Mouse (Mus musculus) liver, embryonic 12.5 days (tissue): ENCODE results near the gene Sncb. TPM values are rescaled to one million over a fixed set of nuclear protein-coding genes. Genes with fewer than 3 reads are reported as not detected.

Source experiments
- ATAC-seq: fragments of 200-750 bp; cut with Nextera tagmentation; 2 replicates; pipeline ENCODE4 v1.8.0; 2017; ENCODE audit warnings: moderate number of reproducible peaks, mild to moderate bottlenecking, moderate library complexity
- H3K27ac ChIP-seq: fragments of 300-500 bp; sonication (generic); 2 replicates; pipeline ENCODE4 v1.5.1; 2016; ENCODE audit warnings: mild to moderate bottlenecking
- H3K27me3 ChIP-seq: fragments of 300-500 bp; sonication (generic); replicated peaks from 2 replicates; pipeline ENCODE4 v1.6.1; 2016; ENCODE audit warnings: mild to moderate bottlenecking, moderate library complexity
- H3K36me3 ChIP-seq: fragments of 300-500 bp; sonication (generic); 2 replicates; pipeline ENCODE4 v1.6.1; 2016; ENCODE audit warnings: mild to moderate bottlenecking, moderate library complexity
- H3K4me1 ChIP-seq: fragments of 300-500 bp; sonication (generic); 2 replicates; pipeline ENCODE4 v1.6.1; 2016
- H3K4me2 ChIP-seq: fragments of 300-500 bp; sonication (generic); 2 replicates; pipeline ENCODE4 v1.6.1; 2016; ENCODE audit warnings: mild to moderate bottlenecking, moderate library complexity
- H3K4me3 ChIP-seq: fragments of 300-500 bp; sonication (generic); 2 replicates; pipeline ENCODE4 v1.5.1; 2016; ENCODE audit warnings: mild to moderate bottlenecking, moderate library complexity
- H3K9ac ChIP-seq: fragments of 300-500 bp; sonication (generic); 2 replicates; pipeline ENCODE4 v1.6.1; 2016; ENCODE audit warnings: mild to moderate bottlenecking, moderate library complexity
- H3K9me3 ChIP-seq: fragments of 300-500 bp; sonication (generic); replicated peaks from 2 replicates; pipeline ENCODE4 v1.6.1; 2016; ENCODE audit warnings: mild to moderate bottlenecking, moderate library complexity
- WGBS: fragments of 180-500 bp; shearing (Covaris S2); methylation state at CpG from one replicate; pipeline ENCODE4 v1.1.7; 2016; ENCODE audit not compliant: insufficient replicate concordance; 5-methylcytosine and 5-hydroxymethylcytosine counted together
- polyA plus RNA-seq: library from polyadenylated mRNA; unstranded; fragments of >200 nt; fragmentation: Nextera tagmentation; extraction: Ambion mirVana; gene quantifications from 2 replicates; pipeline ENCODE4 v1.2.1, GENCODE M21; 2016

Sncb gene
- polyA plus RNA-seq, 1 experiment from 2014 or later, result not detected

- H3K9me3 ChIP-seq, result no peaks in the 10 kb centered on the region
- ATAC-seq, result no peak
These were observed 12.7 kb downstream of the Sncb start for GRCm38 (mm10) chr13:54753733-54754132.

GRCm38 (mm10) chr13:54752656-54753055 is 13.7 kb downstream of the Sncb start:
- ATAC-seq, result no peak
- Histone ChIP-seq H3K9ac (no peak overlapping the region), H3K9me3 (no peaks in the 10 kb centered on the region), H3K4me3 (no peak overlapping the region), H3K36me3 (no peaks in the 10 kb centered on the region), H3K27ac (no peak overlapping the region), H3K27me3 (peaks cover 95% of the 10 kb centered on the region), H3K4me1 (peaks cover 14% of the 10 kb centered on the region), H3K4me2 (no peak overlapping the region)
- WGBS, result 58% methylated on average over 10 of the region's 10 CpGs

More at GRCm38 (mm10) chr13:54753733-54754132, 12.7 kb downstream of the Sncb start:
- Histone ChIP-seq H3K27me3 (peaks cover 95% of the 10 kb centered on the region), H3K4me3 (no peak overlapping the region), H3K4me1 (peaks cover 24% of the 10 kb centered on the region), H3K27ac (no peak overlapping the region), H3K36me3 (no peaks in the 10 kb centered on the region), H3K4me2 (no peak overlapping the region), H3K9ac (no peak overlapping the region)
- WGBS, result 54% methylated on average over 6 of the region's 6 CpGs

GRCm38 (mm10) chr13:54750699-54751098 is 15.7 kb downstream of the Sncb start:
- Histone ChIP-seq H3K27me3 (peaks cover 92% of the 10 kb centered on the region), H3K36me3 (no peaks in the 10 kb centered on the region), H3K9me3 (no peaks in the 10 kb centered on the region), H3K9ac (no peak overlapping the region), H3K4me2 (no peak overlapping the region), H3K4me1 (peaks cover 12% of the 10 kb centered on the region), H3K4me3 (no peak overlapping the region), H3K27ac (no peak overlapping the region)
- 4% methylated on average over 8 of the region's 8 CpGs for WGBS
- no peak for ATAC-seq

GRCm38 (mm10) chr13:54749864-54750411 is 16.5 kb downstream of the Sncb start, which contains the start of gene Gprin1:
Gene Gprin1, minus strand, starts transcription at chr13:54749874.
- Histone ChIP-seq H3K4me3 (peak within 1 kb of the TSS; percentile 58), H3K27me3 (peaks cover 93% of the 10 kb centered on the region), H3K4me2 (peak within 1 kb of the TSS; percentile 70), H3K9me3 (no peaks in the 10 kb centered on the region), H3K4me1 (peaks cover 12% of the 10 kb centered on the region), H3K36me3 (no peaks in the 10 kb centered on the region), H3K9ac (no peak within 1 kb of the TSS), H3K27ac (no peak within 1 kb of the TSS)
- 5% methylated on average over 29 of the region's 29 CpGs for WGBS
- ATAC-seq, result no peak; the same call in 1 of the 2 replicates

- WGBS, result 3% methylated on average over 59 of the region's 100 CpGs
- H3K9me3 ChIP-seq, result no peaks in the 10 kb centered on the region
- H3K4me1 ChIP-seq, result peaks cover 12% of the 10 kb centered on the region
- H3K36me3 ChIP-seq, result no peaks in the 10 kb centered on the region
- peaks cover 93% of the 10 kb centered on the region for H3K27me3 ChIP-seq
- peak; percentile 35; the same call in 1 of the 2 replicates for ATAC-seq
- H3K4me2 ChIP-seq, result peak overlapping the region; percentile 70
- peak overlapping the region; percentile 58 for H3K4me3 ChIP-seq
- H3K9ac ChIP-seq, result no peak overlapping the region
- H3K27ac ChIP-seq, result no peak overlapping the region
These were observed 17.1 kb downstream of the Sncb start for GRCm38 (mm10) chr13:54749061-54749863.

- Histone ChIP-seq H3K4me2 (peak overlapping the region; percentile 70; the same call in 1 of the 2 replicates), H3K9me3 (no peaks in the 10 kb centered on the region), H3K4me1 (peaks cover 12% of the 10 kb centered on the region), H3K4me3 (peak overlapping the region; percentile 58; the same call in 1 of the 2 replicates), H3K36me3 (no peaks in the 10 kb centered on the region), H3K9ac (no peak overlapping the region), H3K27me3 (peaks cover 88% of the 10 kb centered on the region), H3K27ac (no peak overlapping the region)
- 0 out of 2 replicates have a peak, but pooled peaks have one; percentile 5 for ATAC-seq
- WGBS, result 50% methylated on average over 10 of the region's 10 CpGs
These were observed 17.7 kb downstream of the Sncb start for GRCm38 (mm10) chr13:54748721-54749060.

GRCm38 (mm10) chr13:54748190-54748589 is 18.2 kb downstream of the Sncb start:
- Histone ChIP-seq H3K9me3 (no peaks in the 10 kb centered on the region), H3K27me3 (peaks cover 84% of the 10 kb centered on the region), H3K4me2 (no peak overlapping the region), H3K27ac (no peak overlapping the region), H3K9ac (no peak overlapping the region), H3K36me3 (no peaks in the 10 kb centered on the region), H3K4me1 (peaks cover 12% of the 10 kb centered on the region), H3K4me3 (no peak overlapping the region)
- WGBS, result 70% methylated on average over 8 of the region's 8 CpGs
- no peak for ATAC-seq

- peaks cover 12% of the 10 kb centered on the region for H3K4me1 ChIP-seq
- WGBS, result 36% methylated on average over 10 of the region's 10 CpGs
- H3K4me3 ChIP-seq, result no peak overlapping the region
- H3K36me3 ChIP-seq, result no peaks in the 10 kb centered on the region
- H3K9ac ChIP-seq, result no peak overlapping the region
- no peak overlapping the region for H3K27ac ChIP-seq
- no peak overlapping the region for H3K4me2 ChIP-seq
- no peak for ATAC-seq
- peaks cover 74% of the 10 kb centered on the region for H3K27me3 ChIP-seq
- no peaks in the 10 kb centered on the region for H3K9me3 ChIP-seq
These were observed 19.5 kb downstream of the Sncb start for GRCm38 (mm10) chr13:54746896-54747295.

- Histone ChIP-seq H3K9me3 (no peaks in the 10 kb centered on the region), H3K27ac (no peak overlapping the region), H3K27me3 (peaks cover 73% of the 10 kb centered on the region), H3K4me2 (no peak overlapping the region), H3K4me3 (no peak overlapping the region), H3K36me3 (no peaks in the 10 kb centered on the region), H3K4me1 (peaks cover 12% of the 10 kb centered on the region), H3K9ac (no peak overlapping the region)
- WGBS, result 26% methylated on average over 6 of the region's 6 CpGs
- no peak for ATAC-seq
These were observed 20.3 kb downstream of the Sncb start for GRCm38 (mm10) chr13:54746110-54746509.

GRCm38 (mm10) chr13:54738213-54738601 is 28.2 kb downstream of the Sncb start:
- H3K4me3 ChIP-seq, result peak overlapping the region; percentile 38
- H3K27me3 ChIP-seq, result peaks cover 70% of the 10 kb centered on the region
- no peak overlapping the region for H3K27ac ChIP-seq
- peak overlapping the region; percentile 59 for H3K4me2 ChIP-seq
- no peak overlapping the region for H3K9ac ChIP-seq
- ATAC-seq, result no peak
- no peaks in the 10 kb centered on the region for H3K36me3 ChIP-seq
- H3K9me3 ChIP-seq, result no peaks in the 10 kb centered on the region
- 0 out of 2 replicates have a peak, but pooled peaks cover 7% of the 10 kb centered on the region for H3K4me1 ChIP-seq
- WGBS, result 6% methylated on average over 34 of the region's 34 CpGs

- 3% methylated on average over 80 of the region's 87 CpGs for WGBS
- Histone ChIP-seq H3K27ac (no peak overlapping the region), H3K4me3 (peak overlapping the region; percentile 38), H3K9me3 (no peaks in the 10 kb centered on the region), H3K4me1 (0 out of 2 replicates have a peak, but pooled peaks cover 7% of the 10 kb centered on the region), H3K9ac (no peak overlapping the region), H3K4me2 (peak overlapping the region; percentile 59), H3K27me3 (peaks cover 70% of the 10 kb centered on the region), H3K36me3 (no peaks in the 10 kb centered on the region)
- 0 out of 2 replicates have a peak, but pooled peaks have one; percentile 37 for ATAC-seq
These were observed 28.7 kb downstream of the Sncb start for GRCm38 (mm10) chr13:54737488-54738212.

- Histone ChIP-seq H3K4me3 (no peak overlapping the region), H3K27me3 (peaks cover 69% of the 10 kb centered on the region), H3K4me2 (peak overlapping the region; percentile 59; the same call in 1 of the 2 replicates), H3K9me3 (no peaks in the 10 kb centered on the region), H3K36me3 (no peaks in the 10 kb centered on the region), H3K27ac (no peak overlapping the region), H3K4me1 (0 out of 2 replicates have a peak, but pooled peaks cover 7% of the 10 kb centered on the region), H3K9ac (no peak overlapping the region)
- WGBS, result 22% methylated on average over 3 of the region's 3 CpGs
- no peak for ATAC-seq
These were observed 29.5 kb downstream of the Sncb start for GRCm38 (mm10) chr13:54736931-54737330.
